Mouse (Mus musculus): ENCODE measurements at regions not wholly inside any gene's neighbourhood (a gene's known extent, or its start where the extent isn't known, plus 50 kb on each side); places are given as distances from the start of the nearest gene placed in this dataset.

DNA sequence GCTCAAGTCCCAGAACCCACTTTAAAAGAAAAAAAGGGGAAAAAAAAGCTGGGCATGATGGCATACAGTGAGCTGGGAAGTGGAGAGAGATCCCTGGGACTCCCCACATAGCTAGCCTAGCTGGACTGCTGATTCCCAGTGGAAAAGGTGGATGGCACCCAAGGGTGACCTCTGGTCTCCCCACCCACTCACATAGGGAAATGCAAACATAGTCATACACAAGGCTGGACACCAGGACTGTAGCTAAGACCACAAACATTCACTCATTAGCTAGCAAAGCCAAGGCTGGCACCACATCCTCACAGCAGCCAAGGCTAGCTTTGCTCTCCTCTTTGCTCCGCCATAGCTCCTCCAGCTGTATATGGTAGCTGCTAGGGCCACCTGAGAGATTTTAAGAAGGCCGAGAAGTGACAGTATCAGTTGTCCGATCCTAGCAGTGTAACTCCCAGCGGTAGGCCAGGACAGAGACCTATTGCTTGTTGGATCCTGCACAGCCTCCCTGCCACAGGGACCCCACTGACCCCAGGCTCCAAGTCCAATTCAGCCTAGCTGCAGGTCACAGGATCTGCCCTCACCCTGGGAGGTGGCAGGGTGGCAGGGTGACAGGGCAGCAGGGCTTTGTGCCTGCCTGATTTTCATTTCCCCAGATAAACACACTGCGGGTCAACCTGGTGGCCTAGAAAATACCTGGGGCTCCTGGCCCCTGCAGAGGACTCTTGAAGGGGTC is 119.8 kb upstream of the Gli2 start:
- no peak for ATAC-seq (replicated peaks; ENCODE audit: low FRiP score, low TSS enrichment, low read depth)
- H3K4me1 ChIP-seq (replicated peaks; ENCODE audit: control insufficient read depth, insufficient read depth, low read length) = no peaks in the 10 kb centered on the region
- WGBS = 84% methylated on average over 5 of the region's 5 CpGs

DNA sequence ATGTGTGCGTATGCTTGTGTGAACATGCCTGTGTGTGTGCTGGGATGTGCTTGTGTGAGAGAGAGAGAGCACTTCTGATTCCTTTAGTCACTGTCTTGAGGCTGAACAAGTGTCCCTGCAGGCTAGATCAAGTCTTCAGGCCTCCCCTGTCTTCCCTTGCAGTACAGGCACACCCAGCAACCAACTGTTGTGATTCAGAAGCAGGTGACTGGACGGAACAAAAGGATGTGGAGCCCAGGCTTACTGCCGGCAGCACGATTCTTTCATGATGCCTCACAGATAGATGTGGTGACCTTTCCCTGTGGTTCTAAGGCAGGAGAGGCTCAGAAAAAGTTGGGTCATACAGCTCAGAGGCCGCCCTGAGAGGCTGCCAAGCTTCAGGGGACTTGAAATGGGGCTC is 114.0 kb upstream of the Gli2 start:
- Histone ChIP-seq H3K9ac (ENCODE audit: low read length) (no peak overlapping the region), H3K27ac (ENCODE audit: low read depth) (no peak overlapping the region), H3K9me3 (ENCODE audit: control insufficient read depth, low read length) (no peaks in the 10 kb centered on the region), H3K36me3 (ENCODE audit: control insufficient read depth, insufficient read depth, low read length) (no peaks in the 10 kb centered on the region), H3K27me3 (replicated peaks; ENCODE audit: control insufficient read depth, insufficient read depth, low read length) (no peaks in the 10 kb centered on the region), H3K4me3 (ENCODE audit: low read depth, low read length) (no peak overlapping the region), H3K4me2 (ENCODE audit: low read length) (no peak overlapping the region), H3K4me1 (replicated peaks; ENCODE audit: control insufficient read depth, insufficient read depth, low read length) (no peaks in the 10 kb centered on the region)
- ATAC-seq (replicated peaks; ENCODE audit: low FRiP score, low TSS enrichment, low read depth) (no peak), DNase-seq (ENCODE audit: low spot score) (no peak)
- 78% methylated on average over 5 of the region's 5 CpGs for WGBS

More for the DNA sequence above, 119.8 kb upstream of the Gli2 start:
- no peak for DNase-seq (ENCODE audit: low spot score)
- no peak overlapping the region for H3K4me3 ChIP-seq (ENCODE audit: low read depth, low read length)
- no peak overlapping the region for H3K9ac ChIP-seq (ENCODE audit: low read length)
- H3K36me3 ChIP-seq (ENCODE audit: control insufficient read depth, insufficient read depth, low read length) = no peaks in the 10 kb centered on the region
- H3K27me3 ChIP-seq (replicated peaks; ENCODE audit: control insufficient read depth, insufficient read depth, low read length) = no peaks in the 10 kb centered on the region
- no peak overlapping the region for H3K27ac ChIP-seq (ENCODE audit: low read depth)
- no peak overlapping the region for H3K4me2 ChIP-seq (ENCODE audit: low read length)
- H3K9me3 ChIP-seq (ENCODE audit: control insufficient read depth, low read length) = no peaks in the 10 kb centered on the region

DNA sequence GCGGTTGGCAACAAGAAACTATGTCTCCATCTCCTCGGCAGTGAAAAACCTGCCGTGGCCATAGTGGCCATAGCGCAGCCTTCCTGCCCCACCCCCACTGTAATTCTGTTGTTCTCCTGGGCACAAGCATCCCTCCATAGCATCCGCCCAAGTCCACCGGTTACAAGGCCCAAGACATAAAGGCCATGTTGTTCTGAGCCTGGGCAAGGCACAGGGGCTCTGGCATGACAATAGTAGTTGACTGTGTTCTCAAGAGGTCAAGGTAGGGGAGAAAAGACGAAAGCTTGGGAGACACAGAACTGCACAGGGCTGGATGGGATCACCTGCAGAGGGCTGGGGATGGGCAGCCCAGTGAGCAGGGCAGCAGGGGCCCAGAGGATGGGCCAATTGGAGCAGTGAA is 112.9 kb upstream of the Gli2 start:
- DNase-seq (ENCODE audit: low spot score) (no peak), ATAC-seq (replicated peaks; ENCODE audit: low FRiP score, low TSS enrichment, low read depth) (no peak)
- H3K36me3 ChIP-seq (ENCODE audit: control insufficient read depth, insufficient read depth, low read length) = no peaks in the 10 kb centered on the region
- H3K27me3 ChIP-seq (replicated peaks; ENCODE audit: control insufficient read depth, insufficient read depth, low read length) = no peaks in the 10 kb centered on the region
- no peak overlapping the region for H3K4me2 ChIP-seq (ENCODE audit: low read length)
- no peak overlapping the region for H3K9ac ChIP-seq (ENCODE audit: low read length)
- no peaks in the 10 kb centered on the region for H3K4me1 ChIP-seq (replicated peaks; ENCODE audit: control insufficient read depth, insufficient read depth, low read length)
- no peaks in the 10 kb centered on the region for H3K9me3 ChIP-seq (ENCODE audit: control insufficient read depth, low read length)
- no peak overlapping the region for H3K4me3 ChIP-seq (ENCODE audit: low read depth, low read length)
- no peak overlapping the region for H3K27ac ChIP-seq (ENCODE audit: low read depth)
- whole genome bisulfite sequencing = 85% methylated on average over 7 of the region's 7 CpGs

DNA sequence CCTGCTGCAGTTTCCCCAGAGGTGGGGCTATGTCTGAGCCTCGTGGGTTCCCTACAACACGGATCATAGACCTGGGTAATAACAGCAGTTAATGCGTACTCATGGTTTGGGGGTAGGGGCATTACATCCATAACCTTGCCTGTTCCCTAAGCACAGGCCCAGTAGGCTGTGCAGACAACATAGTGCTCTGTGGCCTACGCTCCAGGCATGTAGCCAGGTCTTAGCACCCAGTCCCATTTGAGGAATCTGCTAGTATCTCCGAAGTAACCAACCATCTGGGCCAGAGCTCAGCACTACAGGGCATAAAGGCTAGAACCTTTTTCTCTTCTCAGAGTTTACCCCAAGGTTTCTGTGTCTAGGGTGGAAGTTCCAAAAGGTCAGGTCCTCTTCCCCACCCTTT is 111.4 kb upstream of the Gli2 start:
- Histone ChIP-seq H3K27me3 (replicated peaks; ENCODE audit: control insufficient read depth, insufficient read depth, low read length) (no peaks in the 10 kb centered on the region), H3K4me2 (ENCODE audit: low read length) (no peak overlapping the region), H3K36me3 (ENCODE audit: control insufficient read depth, insufficient read depth, low read length) (no peaks in the 10 kb centered on the region), H3K9ac (ENCODE audit: low read length) (no peak overlapping the region), H3K9me3 (ENCODE audit: control insufficient read depth, low read length) (no peaks in the 10 kb centered on the region), H3K27ac (ENCODE audit: low read depth) (no peak overlapping the region), H3K4me1 (replicated peaks; ENCODE audit: control insufficient read depth, insufficient read depth, low read length) (no peaks in the 10 kb centered on the region), H3K4me3 (ENCODE audit: low read depth, low read length) (no peak overlapping the region)
- ATAC-seq (replicated peaks; ENCODE audit: low FRiP score, low TSS enrichment, low read depth) (no peak), DNase-seq (ENCODE audit: low spot score) (no peak)
- 86% methylated on average over 5 of the region's 5 CpGs for WGBS

DNA sequence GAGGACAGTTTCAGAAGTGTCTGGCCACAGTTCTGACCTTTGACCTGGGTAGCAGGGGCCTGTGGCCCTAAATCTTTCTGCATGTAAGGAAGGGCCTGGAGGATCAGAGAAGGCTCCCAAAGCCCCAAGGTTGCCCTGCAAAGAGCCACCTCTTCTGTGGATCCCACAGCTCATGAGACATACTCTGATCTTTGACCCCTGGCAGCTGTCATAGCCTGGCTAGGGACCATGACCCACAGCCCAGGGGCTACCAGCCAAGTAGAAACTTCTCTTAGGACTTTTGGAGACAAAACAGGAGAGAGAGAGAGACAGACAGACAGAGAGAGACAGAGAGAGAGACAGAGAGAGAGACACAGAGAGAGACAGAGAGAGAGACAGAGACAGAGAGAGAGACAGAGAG is 110.4 kb upstream of the Gli2 start:
- DNase-seq (ENCODE audit: low spot score) (no peak), ATAC-seq (replicated peaks; ENCODE audit: low FRiP score, low TSS enrichment, low read depth) (no peak)
- H3K9me3 ChIP-seq (ENCODE audit: control insufficient read depth, low read length) = no peaks in the 10 kb centered on the region
- H3K4me3 ChIP-seq (ENCODE audit: low read depth, low read length) = no peak overlapping the region
- no peak overlapping the region for H3K27ac ChIP-seq (ENCODE audit: low read depth)
- H3K4me1 ChIP-seq (replicated peaks; ENCODE audit: control insufficient read depth, insufficient read depth, low read length) = no peaks in the 10 kb centered on the region
- H3K4me2 ChIP-seq (ENCODE audit: low read length) = no peak overlapping the region
- no peak overlapping the region for H3K9ac ChIP-seq (ENCODE audit: low read length)
- H3K27me3 ChIP-seq (replicated peaks; ENCODE audit: control insufficient read depth, insufficient read depth, low read length) = no peaks in the 10 kb centered on the region
- no peaks in the 10 kb centered on the region for H3K36me3 ChIP-seq (ENCODE audit: control insufficient read depth, insufficient read depth, low read length)

DNA sequence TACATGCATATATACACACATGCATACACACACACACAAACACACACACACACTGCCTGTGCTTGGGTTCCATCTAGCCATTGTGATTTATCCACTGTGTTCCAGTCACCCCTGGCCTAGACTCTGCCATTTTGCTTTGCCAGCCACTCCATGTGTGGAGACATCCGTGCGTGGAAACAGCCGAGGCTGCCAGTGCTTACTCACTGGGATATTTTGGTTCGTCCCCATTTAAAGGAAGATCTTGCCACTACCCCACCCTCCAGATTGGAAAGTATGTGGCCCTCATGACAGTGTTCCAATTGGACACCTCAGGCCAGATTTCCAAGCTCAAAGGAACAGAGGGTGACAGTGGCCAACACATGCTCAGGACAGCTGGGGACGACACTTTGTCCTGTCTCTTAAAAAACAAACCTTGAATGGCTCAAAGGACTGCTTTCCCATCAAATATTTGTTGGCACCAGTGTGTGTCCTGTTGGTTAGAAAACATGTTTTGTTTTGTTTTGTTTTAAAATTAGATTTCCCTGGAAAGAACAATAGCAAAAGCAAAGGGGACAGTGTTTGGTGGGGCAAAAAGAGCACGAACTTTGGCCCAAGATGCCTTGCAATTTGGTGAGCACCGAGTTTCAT is 109.8 kb upstream of the Gli2 start:
- Histone ChIP-seq H3K4me3 (ENCODE audit: low read depth, low read length) (no peak overlapping the region), H3K36me3 (ENCODE audit: control insufficient read depth, insufficient read depth, low read length) (no peaks in the 10 kb centered on the region), H3K27ac (ENCODE audit: low read depth) (no peak overlapping the region), H3K9ac (ENCODE audit: low read length) (no peak overlapping the region), H3K9me3 (ENCODE audit: control insufficient read depth, low read length) (no peaks in the 10 kb centered on the region), H3K27me3 (replicated peaks; ENCODE audit: control insufficient read depth, insufficient read depth, low read length) (no peaks in the 10 kb centered on the region), H3K4me2 (ENCODE audit: low read length) (no peak overlapping the region), H3K4me1 (replicated peaks; ENCODE audit: control insufficient read depth, insufficient read depth, low read length) (no peaks in the 10 kb centered on the region)
- WGBS = 85% methylated on average over 7 of the region's 7 CpGs
- DNase-seq (ENCODE audit: low spot score) (no peak), ATAC-seq (replicated peaks; ENCODE audit: low FRiP score, low TSS enrichment, low read depth) (no peak)

DNA sequence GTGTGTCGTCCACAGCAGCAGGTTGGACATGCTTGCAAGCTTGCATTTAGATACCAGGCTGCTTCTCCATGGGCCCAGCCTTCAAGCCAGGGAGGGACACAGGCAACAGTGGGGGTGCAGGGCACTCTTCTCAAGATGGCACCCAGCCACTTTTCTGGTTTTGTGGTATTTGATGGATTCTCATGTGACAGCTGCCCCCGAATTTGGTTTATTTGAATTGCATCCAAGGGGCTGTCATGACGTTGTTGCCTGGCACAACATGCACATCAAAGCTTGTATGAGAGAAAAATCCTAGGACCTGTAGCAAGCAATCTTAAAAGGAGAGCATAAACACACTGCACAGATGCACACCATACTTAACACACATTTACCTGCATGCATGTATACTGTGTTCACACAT is 108.3 kb upstream of the Gli2 start:
- no peak overlapping the region for H3K4me3 ChIP-seq (ENCODE audit: low read depth, low read length)
- no peak for DNase-seq (ENCODE audit: low spot score)
- no peak overlapping the region for H3K27ac ChIP-seq (ENCODE audit: low read depth)
- no peak for ATAC-seq (replicated peaks; ENCODE audit: low FRiP score, low TSS enrichment, low read depth)
- no peaks in the 10 kb centered on the region for H3K9me3 ChIP-seq (ENCODE audit: control insufficient read depth, low read length)
- no peaks in the 10 kb centered on the region for H3K4me1 ChIP-seq (replicated peaks; ENCODE audit: control insufficient read depth, insufficient read depth, low read length)
- no peaks in the 10 kb centered on the region for H3K36me3 ChIP-seq (ENCODE audit: control insufficient read depth, insufficient read depth, low read length)
- 82% methylated on average over 3 of the region's 3 CpGs for WGBS
- H3K9ac ChIP-seq (ENCODE audit: low read length) = no peak overlapping the region
- no peak overlapping the region for H3K4me2 ChIP-seq (ENCODE audit: low read length)
- no peaks in the 10 kb centered on the region for H3K27me3 ChIP-seq (replicated peaks; ENCODE audit: control insufficient read depth, insufficient read depth, low read length)

DNA sequence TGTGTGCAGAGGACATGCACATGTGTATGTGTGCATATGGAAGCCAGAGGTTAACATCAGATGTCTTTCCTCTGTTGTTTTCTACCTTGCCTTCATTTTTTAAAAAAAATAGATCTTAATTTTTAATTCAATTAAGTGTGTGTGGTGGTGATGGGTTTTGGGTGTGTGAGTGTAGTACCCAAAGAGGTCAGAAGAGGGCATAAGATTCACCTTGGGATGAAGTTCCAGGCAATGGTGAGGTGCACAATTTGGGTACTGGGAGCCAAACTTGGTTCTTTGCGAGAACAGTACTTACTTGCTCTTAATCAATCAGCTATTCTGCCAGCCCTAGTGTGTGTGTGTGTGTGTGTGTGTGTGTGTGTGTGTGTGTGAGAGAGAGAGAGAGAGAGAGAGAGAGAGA is 106.9 kb upstream of the Gli2 start:
- Histone ChIP-seq H3K27me3 (replicated peaks; ENCODE audit: control insufficient read depth, insufficient read depth, low read length) (no peaks in the 10 kb centered on the region), H3K9me3 (ENCODE audit: control insufficient read depth, low read length) (no peaks in the 10 kb centered on the region), H3K4me3 (ENCODE audit: low read depth, low read length) (no peak overlapping the region), H3K9ac (ENCODE audit: low read length) (no peak overlapping the region), H3K27ac (ENCODE audit: low read depth) (no peak overlapping the region), H3K4me2 (ENCODE audit: low read length) (no peak overlapping the region), H3K36me3 (ENCODE audit: control insufficient read depth, insufficient read depth, low read length) (no peaks in the 10 kb centered on the region), H3K4me1 (replicated peaks; ENCODE audit: control insufficient read depth, insufficient read depth, low read length) (no peaks in the 10 kb centered on the region)
- 86% methylated on average over 1 of the region's 1 CpGs for WGBS
- ATAC-seq (replicated peaks; ENCODE audit: low FRiP score, low TSS enrichment, low read depth) (no peak), DNase-seq (ENCODE audit: low spot score) (no peak)

DNA sequence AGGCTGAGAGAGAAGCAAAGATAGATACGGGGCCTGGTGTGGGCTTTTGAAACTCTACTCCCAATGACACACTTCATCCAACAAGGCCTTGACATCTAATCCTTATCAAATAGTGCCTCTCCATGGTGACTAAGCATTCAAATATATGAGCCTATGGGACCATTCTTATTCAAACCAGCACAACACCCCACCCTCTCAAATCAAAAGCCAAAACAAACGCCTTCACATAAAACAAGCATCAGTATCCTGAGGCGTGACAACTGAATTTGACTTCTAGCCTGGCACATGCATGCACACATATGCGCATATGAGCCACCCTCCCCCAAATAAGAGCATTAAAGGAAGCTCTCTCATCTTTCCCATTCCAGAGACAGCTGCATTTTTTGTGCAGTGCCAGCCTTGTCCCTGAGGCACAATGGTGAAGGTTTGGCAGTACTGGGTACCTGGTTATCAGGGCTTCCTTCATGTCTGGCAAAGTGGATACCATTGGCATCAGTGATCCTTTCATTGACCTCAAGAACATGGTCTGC is 103.8 kb upstream of the Gli2 start:
- Histone ChIP-seq H3K4me2 (ENCODE audit: low read length) (no peak overlapping the region), H3K36me3 (ENCODE audit: control insufficient read depth, insufficient read depth, low read length) (no peaks in the 10 kb centered on the region), H3K27ac (ENCODE audit: low read depth) (no peak overlapping the region), H3K4me3 (ENCODE audit: low read depth, low read length) (no peak overlapping the region), H3K4me1 (replicated peaks; ENCODE audit: control insufficient read depth, insufficient read depth, low read length) (no peaks in the 10 kb centered on the region), H3K9me3 (ENCODE audit: control insufficient read depth, low read length) (no peaks in the 10 kb centered on the region), H3K27me3 (replicated peaks; ENCODE audit: control insufficient read depth, insufficient read depth, low read length) (no peaks in the 10 kb centered on the region), H3K9ac (ENCODE audit: low read length) (no peak overlapping the region)
- no peak for ATAC-seq (replicated peaks; ENCODE audit: low FRiP score, low TSS enrichment, low read depth)
- DNase-seq (ENCODE audit: low spot score) = no peak
- 85% methylated on average over 4 of the region's 4 CpGs for WGBS
